Mouse (Mus musculus) kidney, adult 2 months (tissue): ENCODE measurements at regions not wholly inside any gene's neighbourhood (a gene's known extent, or its start where the extent isn't known, plus 50 kb on each side); places are given as distances from the start of the nearest gene placed in this dataset.

Experiments
- DNase-seq: peaks from one replicate; pipeline ENCODE4 v3.0.0; 2021
- H3K27ac ChIP-seq: fragments of 200-500 bp; 2 replicates; pipeline ENCODE4 v1.5.1; 2012; ENCODE audit warnings: low read depth, low read length, control low read depth, inconsistent platforms; ENCODE audit not compliant: insufficient read depth
- H3K27me3 ChIP-seq: fragments of 200-500 bp; replicated peaks from 2 replicates; pipeline ENCODE4 v1.6.1; 2012; ENCODE audit warnings: mild to moderate bottlenecking, moderate library complexity, low read length, inconsistent platforms; ENCODE audit not compliant: control insufficient read depth, insufficient read depth
- H3K36me3 ChIP-seq: fragments of 200-500 bp; 2 replicates; pipeline ENCODE4 v1.6.1; 2012; ENCODE audit warnings: mild to moderate bottlenecking, moderate library complexity, low read length, inconsistent platforms; ENCODE audit not compliant: control insufficient read depth, insufficient read depth
- H3K4me1 ChIP-seq: fragments of 200-500 bp; 2 replicates; pipeline ENCODE4 v1.6.1; 2011; ENCODE audit warnings: low read length; ENCODE audit not compliant: control insufficient read depth, insufficient read depth
- H3K4me3 ChIP-seq: fragments of 200-500 bp; 2 replicates; pipeline ENCODE4 v1.5.1; 2011; ENCODE audit warnings: mild to moderate bottlenecking, low read depth, low read length, control low read depth; ENCODE audit not compliant: insufficient read depth
- CTCF ChIP-seq: fragments of 200-500 bp; conservative IDR thresholded peaks from 2 replicates; pipeline ENCODE4 v1.5.1; 2011; ENCODE audit warnings: low read depth, mild to moderate bottlenecking, control low read depth, low read length, moderate library complexity, mixed read lengths; ENCODE audit not compliant: insufficient read depth, insufficient read length
- POLR2A ChIP-seq: fragments of 200-500 bp; IDR thresholded peaks from one replicate; pipeline ENCODE4 v1.6.1; 2011; ENCODE audit warnings: low read depth, low read length, control low read depth
- WGBS: fragments of 180-500 bp; shearing (Covaris S2); methylation state at CpG from one replicate; pipeline ENCODE4 v1.1.7; 2018; 5-methylcytosine and 5-hydroxymethylcytosine counted together

- H3K36me3 ChIP-seq, result no peaks in the 10 kb centered on the region
- no peak overlapping the region for H3K27ac ChIP-seq
- H3K27me3 ChIP-seq, result no peaks in the 10 kb centered on the region
- WGBS, result 82% methylated on average over 1 of the region's 1 CpGs
- no peak for TF ChIP-seq CTCF
- no peaks in the 10 kb centered on the region for H3K4me1 ChIP-seq
- no peak overlapping the region for H3K4me3 ChIP-seq
- no peak for DNase-seq
These were observed 199.4 kb downstream of the Antxr2 start for GRCm38 (mm10) chr5:97831421-97831820.

- TF ChIP-seq CTCF, result no peak
- no peak for TF ChIP-seq POLR2A
- H3K27me3 ChIP-seq, result no peaks in the 10 kb centered on the region
- no peaks in the 10 kb centered on the region for H3K36me3 ChIP-seq
- no peak overlapping the region for H3K27ac ChIP-seq
- no peak for DNase-seq
- H3K4me3 ChIP-seq, result no peak overlapping the region
- no peaks in the 10 kb centered on the region for H3K4me1 ChIP-seq
- 63% methylated on average over 3 of the region's 3 CpGs for whole genome bisulfite sequencing
These were observed 213.4 kb downstream of the Antxr2 start for GRCm38 (mm10) chr5:97817485-97817884.

- no peaks in the 10 kb centered on the region for H3K36me3 ChIP-seq
- TF ChIP-seq CTCF (no peak), POLR2A (no peak)
- no peaks in the 10 kb centered on the region for H3K27me3 ChIP-seq
- H3K4me3 ChIP-seq, result no peak overlapping the region
- DNase-seq, result no peak
- no peak overlapping the region for H3K27ac ChIP-seq
- 87% methylated on average over 6 of the region's 6 CpGs for WGBS
- no peaks in the 10 kb centered on the region for H3K4me1 ChIP-seq
These were observed 215.5 kb downstream of the Antxr2 start for GRCm38 (mm10) chr5:97815357-97815756.

- H3K36me3 ChIP-seq, result no peaks in the 10 kb centered on the region
- H3K27me3 ChIP-seq, result no peaks in the 10 kb centered on the region
- no peak overlapping the region for H3K27ac ChIP-seq
- no peaks in the 10 kb centered on the region for H3K4me1 ChIP-seq
- DNase-seq, result no peak
- no peak overlapping the region for H3K4me3 ChIP-seq
- over 99% methylated on average over 2 of the region's 2 CpGs for WGBS
- TF ChIP-seq CTCF, result no peak
- TF ChIP-seq POLR2A, result no peak
These were observed 216.1 kb downstream of the Antxr2 start for GRCm38 (mm10) chr5:97814700-97815099.

GRCm38 (mm10) chr5:97812611-97813350 lies 218.1 kb downstream of the Antxr2 start:
- Histone ChIP-seq H3K4me1 (no peaks in the 10 kb centered on the region), H3K27me3 (no peaks in the 10 kb centered on the region), H3K4me3 (no peak overlapping the region), H3K36me3 (no peaks in the 10 kb centered on the region), H3K27ac (no peak overlapping the region)
- no peak for TF ChIP-seq CTCF
- TF ChIP-seq POLR2A, result no peak
- DNase-seq, result no peak
- WGBS, result 100% methylated on average over 1 of the region's 1 CpGs

GRCm38 (mm10) chr5:97809007-97809406 lies 221.8 kb downstream of the Antxr2 start:
- no peaks in the 10 kb centered on the region for H3K4me1 ChIP-seq
- 9% methylated on average over 2 of the region's 2 CpGs for WGBS

GRCm38 (mm10) chr5:97807171-97807570 lies 223.7 kb downstream of the Antxr2 start:
- no peaks in the 10 kb centered on the region for H3K27me3 ChIP-seq
- no peak for TF ChIP-seq POLR2A
- TF ChIP-seq CTCF, result no peak
- H3K27ac ChIP-seq, result no peak overlapping the region
- no peak overlapping the region for H3K4me3 ChIP-seq
- peak; percentile 3 for DNase-seq
- no peaks in the 10 kb centered on the region for H3K36me3 ChIP-seq
- H3K4me1 ChIP-seq, result no peaks in the 10 kb centered on the region
- WGBS, result 85% methylated on average over 1 of the region's 1 CpGs

More at GRCm38 (mm10) chr5:97809007-97809406, 221.8 kb downstream of the Antxr2 start:
- Histone ChIP-seq H3K27ac (no peak overlapping the region), H3K36me3 (no peaks in the 10 kb centered on the region), H3K4me3 (no peak overlapping the region), H3K27me3 (no peaks in the 10 kb centered on the region)
- TF ChIP-seq CTCF (no peak), POLR2A (no peak)
- DNase-seq, result peak; percentile 59
